Mouse (Mus musculus): ENCODE measurements around the gene Tomm6. TPM values are rescaled to one million over a fixed set of nuclear protein-coding genes. Genes with fewer than 3 reads are reported as not detected.

Gene Tomm6
- polyA plus RNA-seq, 3 experiments from 2014 or later = 299 to 411 (median 338) TPM

GRCm38 (mm10) chr17:47648966-47649365 is 39.2 kb downstream of the Tomm6 start:
- ATAC-seq = no peak

DNA sequence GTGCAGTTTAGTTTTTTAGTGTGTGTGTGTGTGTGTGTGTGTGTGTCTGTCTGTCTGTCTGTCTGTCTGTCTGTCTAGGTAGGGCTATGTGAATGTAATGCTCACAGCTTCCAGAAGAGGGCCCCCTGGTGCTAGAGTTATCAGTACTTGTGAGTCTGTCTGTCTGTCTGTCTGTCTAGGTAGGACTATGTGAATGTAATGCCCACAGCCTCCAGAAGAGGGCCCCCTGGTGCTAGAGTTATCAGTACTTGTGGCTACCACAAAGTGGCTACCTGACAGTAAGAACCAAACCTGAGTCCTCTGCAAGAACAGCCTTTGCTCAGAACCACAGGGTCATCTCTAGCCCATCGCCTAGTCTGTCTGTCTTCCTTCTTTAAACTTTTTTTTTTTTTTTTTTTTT is 41.5 kb downstream of the Tomm6 start:
- no peak for ATAC-seq

DNA sequence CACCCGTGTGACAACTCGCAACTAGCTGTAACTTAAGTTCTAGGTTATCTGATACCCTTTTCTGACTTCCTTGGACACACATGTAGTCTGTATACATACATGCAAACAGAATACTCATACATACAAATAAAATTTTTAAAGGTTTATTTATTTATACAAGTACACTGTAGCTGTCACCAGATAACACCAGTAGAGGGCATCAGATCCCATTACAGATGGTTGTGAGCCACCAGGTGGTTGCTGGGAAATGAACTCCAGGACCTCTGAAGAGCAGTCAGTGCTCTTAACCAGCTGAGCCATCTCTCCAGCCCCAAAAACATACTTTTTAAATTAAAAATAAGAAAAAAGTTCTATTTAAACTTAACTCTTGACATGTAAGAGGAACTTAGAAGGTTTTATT is 45.2 kb downstream of the Tomm6 start:
- ATAC-seq = no peak

Other genes with a start within 250 kb of the Tomm6 start
- gene Taf8, start 186.1 kb downstream of the Tomm6 start, polyA plus RNA-seq (2017; shearing (Covaris generic)) = 10 to 100 TPM; 56.9 to 80.8 (median 70.0) TPM
- gene Ccnd3, start 183.3 kb downstream of the Tomm6 start, polyA plus RNA-seq (2017; shearing (Covaris generic)) = 100 to 1,000 TPM; 124 to 141 (median 130) TPM
- 10 to 100 TPM in 2 of 3 experiments, 1 to 10 TPM in 1; 9.1 to 12.3 (median 11.6) TPM for gene Bysl, start 76.9 kb downstream of the Tomm6 start, polyA plus RNA-seq (2017; shearing (Covaris generic))
- gene Med20, start 76.8 kb downstream of the Tomm6 start, polyA plus RNA-seq (2017; shearing (Covaris generic)) = 10 to 100 TPM; 27.6 to 32.3 (median 28.1) TPM
- gene Gm20517, start 76.8 kb downstream of the Tomm6 start, polyA plus RNA-seq (2017; shearing (Covaris generic)) = under 1 TPM in 2 of 3 experiments, not detected in 1; 0.68 to 0.79 TPM
- under 1 TPM; 0.58 to 0.97 (median 0.70) TPM for gene Usp49, start 57.7 kb downstream of the Tomm6 start, polyA plus RNA-seq (2017; shearing (Covaris generic))
- gene Frs3, start 644 bp upstream of the Tomm6 start, polyA plus RNA-seq (2017; shearing (Covaris generic)) = not detected
- not detected for gene Gm21981, start 6.1 kb upstream of the Tomm6 start, polyA plus RNA-seq (2017; shearing (Covaris generic))
- gene Prickle4, start 6.3 kb upstream of the Tomm6 start, polyA plus RNA-seq (2017; shearing (Covaris generic)) = not detected
- not detected for gene Pgc, start 38.5 kb upstream of the Tomm6 start, polyA plus RNA-seq (2017; shearing (Covaris generic))
- 10 to 100 TPM in 1 of 3 experiments, 1 to 10 TPM in 2; 5.6 to 10.6 (median 6.5) TPM for gene Tfeb, start 48.6 kb upstream of the Tomm6 start, polyA plus RNA-seq (2017; shearing (Covaris generic))
- not detected for gene Mdfi, start 146.3 kb upstream of the Tomm6 start, polyA plus RNA-seq (2017; shearing (Covaris generic))
- gene Foxp4, start 236.3 kb upstream of the Tomm6 start, polyA plus RNA-seq (2017; shearing (Covaris generic)) = 1 to 10 TPM; 1.9 to 5.7 (median 4.4) TPM